Mouse (Mus musculus) kidney, postnatal 25 days (tissue): ENCODE results near the gene Ccnj.

Experiments used
- DNase-seq, 2 experiments: peaks; one replicate each; pipeline ENCODE4 v3.0.0; 2021; ENCODE audit warnings: mixed read lengths in 2 of 2

Gene Ccnj

DNA sequence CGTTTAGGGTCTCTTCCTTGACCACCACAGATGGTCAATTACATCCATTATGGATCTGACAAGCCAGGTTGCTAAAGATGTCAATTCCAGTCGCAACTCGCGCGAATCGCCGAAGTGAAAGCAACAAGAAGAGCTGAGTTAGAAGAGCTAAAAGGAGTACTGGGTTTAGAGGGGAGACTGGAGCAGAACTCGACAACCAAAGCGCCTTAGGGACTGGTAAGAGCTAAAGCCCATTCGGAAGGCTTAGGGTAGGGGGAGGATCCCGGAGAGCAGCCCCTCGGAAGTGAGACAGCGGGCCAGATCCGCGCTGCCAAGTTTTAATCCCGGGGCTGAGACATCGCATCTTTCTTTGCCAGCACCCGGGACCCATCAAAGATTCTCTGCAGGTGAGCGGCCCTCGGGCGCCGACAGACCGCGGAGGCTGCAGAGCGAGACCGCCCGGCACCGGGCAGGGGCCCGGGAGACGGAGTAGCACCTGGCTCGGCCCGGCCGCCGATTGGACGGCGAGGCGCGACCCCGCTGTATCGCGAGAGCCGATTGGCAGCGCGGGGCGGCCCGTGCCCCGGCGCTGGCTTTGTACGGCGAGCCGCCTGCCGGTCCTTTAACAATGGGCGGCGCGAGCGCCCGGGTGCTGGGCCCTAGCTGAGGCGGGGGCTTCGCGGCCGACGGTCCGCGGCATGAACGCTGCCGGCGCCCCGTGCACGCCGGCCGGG, at the start of gene Ccnj:
Ccnj (plus strand) TSS at position 577 of the 713 bp plus-strand sequence.
- peak; percentile 89 to 97 for DNase-seq

DNA sequence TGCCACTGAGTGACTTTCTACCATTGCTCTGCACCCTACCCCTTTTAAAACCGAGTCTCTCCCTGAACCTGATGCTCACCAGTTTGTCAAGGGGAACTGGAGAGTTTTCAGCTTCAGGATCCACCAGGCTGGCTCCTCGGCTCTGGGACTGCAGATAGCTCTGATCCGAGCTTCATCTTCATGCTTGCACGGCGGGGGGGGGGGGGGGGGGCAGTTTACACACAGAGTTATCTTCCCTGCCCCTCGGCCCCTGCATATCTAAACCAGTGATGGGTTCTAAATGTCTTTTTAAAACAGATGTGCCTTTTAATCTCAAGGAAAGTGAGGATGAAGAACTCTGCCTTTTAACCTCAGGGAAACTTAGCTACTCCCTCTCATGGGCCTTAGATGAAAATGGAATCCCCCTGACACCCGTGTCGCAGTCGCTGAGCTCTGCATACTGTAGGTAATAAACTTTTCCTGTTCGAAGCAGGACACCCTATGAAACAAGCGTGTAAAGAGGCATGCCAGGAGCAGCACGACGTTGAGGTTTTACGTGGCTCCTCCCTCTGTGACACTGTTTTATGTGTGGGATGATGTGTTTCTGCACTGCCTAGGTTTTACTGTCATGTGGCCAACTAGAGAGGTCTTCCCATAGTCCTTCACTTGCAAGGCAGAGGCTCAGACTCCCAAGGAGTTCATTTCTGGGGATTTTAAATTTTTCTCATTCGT, 42.9 kb upstream of the Ccnj start:
- DNase-seq: no peak

DNA sequence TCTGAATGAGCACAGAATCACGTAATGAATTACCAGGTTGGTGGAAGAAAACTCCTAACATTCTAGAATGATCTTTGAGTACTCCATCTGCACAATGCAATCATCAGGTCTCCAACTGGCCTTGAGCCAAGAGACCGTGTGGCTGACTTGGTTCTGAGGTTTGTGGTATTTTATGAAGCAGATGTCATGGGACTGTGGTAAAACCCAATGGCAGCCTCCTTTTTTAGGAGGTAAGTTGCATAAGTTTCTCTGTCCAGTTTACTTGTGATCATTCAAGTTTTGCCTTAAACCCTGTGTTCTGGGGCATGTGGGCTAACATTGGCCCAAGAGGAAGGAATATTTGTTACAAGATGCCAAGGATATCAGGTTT, 42.4 kb upstream of the Ccnj start:
- DNase-seq: no peak

DNA sequence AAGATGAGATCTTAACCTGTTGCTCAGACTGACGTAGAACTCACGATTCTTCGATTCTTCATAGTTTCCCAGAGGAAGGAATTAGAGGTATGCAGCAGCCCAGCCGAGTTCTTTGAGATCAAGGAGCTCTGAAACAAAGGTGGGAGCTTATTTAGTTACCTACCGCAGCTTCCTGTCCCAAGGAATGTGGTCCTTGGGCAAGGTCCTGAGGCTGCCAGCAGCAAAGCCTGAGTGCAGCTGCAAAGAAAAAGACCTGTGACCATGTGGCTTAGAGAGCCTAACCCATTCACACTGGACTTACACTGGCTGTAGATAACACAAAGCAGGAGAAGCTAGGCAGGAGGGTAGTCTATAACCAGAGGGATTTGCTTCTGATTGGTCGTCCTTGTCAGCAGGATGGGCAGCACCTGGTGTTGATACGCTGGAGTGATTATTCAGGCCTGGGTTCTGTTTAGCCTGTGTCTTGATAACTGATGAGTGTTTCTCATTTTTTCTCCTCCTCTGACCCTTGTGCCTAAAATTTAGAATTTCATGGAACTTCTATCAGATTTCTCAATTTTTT, 25.8 kb upstream of the Ccnj start:
- no peak for DNase-seq

DNA sequence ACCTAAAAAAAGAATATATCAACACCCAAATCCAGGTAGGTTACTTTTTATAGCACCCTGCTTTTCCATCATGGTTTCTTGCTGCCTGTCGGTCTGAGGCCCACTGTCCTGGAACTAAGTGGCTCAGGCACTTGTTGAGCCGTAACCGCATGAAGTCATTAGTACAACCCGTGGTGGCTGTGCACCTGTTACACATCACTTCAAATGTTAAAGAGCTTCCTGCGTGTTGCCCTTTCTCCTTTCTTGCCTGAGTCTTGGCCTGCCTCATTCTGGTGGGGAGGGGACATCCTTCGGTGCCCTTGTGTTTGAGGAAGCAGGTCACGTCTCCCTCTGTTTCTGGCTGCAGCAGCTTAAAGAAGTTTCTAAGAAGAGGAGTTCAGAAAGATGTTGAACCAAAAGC, 21.2 kb upstream of the Ccnj start:
- no peak for DNase-seq

DNA sequence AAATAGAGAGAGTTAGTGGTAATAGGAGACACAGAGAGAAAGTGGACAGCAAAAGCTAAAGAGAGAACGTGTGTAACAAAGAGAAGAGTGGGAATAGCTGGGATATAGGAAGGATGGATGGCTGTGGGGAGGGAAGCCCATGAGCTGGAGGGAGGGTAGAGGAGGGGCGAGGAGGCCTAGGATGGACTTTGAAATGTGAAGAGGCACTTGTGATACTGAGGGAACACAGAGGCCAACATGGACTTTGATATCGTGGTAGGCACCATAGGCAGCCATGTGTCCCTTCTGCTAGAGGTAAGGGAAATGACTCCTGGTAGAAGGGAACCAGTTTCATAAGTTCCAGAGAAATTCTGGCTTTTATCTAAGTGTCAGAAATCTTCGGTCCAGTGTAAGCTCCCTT, 19.2 kb upstream of the Ccnj start:
- no peak for DNase-seq

DNA sequence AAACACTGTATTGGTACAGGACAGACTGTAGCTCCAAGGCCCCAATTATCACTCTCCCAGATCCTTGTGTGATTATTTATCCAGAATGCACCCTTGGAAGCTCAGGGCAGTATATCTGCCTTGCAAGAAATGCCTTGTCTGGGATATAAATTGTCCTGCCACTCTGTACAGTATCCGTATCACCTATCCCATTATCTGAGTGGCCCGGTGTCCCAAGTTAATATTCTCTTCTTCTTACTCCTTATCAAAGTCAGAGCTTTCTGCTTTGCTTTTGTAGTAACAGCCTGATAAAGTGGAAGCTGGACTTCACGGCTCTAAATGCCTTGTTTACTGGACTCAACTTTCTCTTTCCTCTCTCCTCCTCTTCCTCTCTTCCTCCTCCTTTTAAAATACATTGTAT, 18.3 kb upstream of the Ccnj start:
- no peak for DNase-seq

DNA sequence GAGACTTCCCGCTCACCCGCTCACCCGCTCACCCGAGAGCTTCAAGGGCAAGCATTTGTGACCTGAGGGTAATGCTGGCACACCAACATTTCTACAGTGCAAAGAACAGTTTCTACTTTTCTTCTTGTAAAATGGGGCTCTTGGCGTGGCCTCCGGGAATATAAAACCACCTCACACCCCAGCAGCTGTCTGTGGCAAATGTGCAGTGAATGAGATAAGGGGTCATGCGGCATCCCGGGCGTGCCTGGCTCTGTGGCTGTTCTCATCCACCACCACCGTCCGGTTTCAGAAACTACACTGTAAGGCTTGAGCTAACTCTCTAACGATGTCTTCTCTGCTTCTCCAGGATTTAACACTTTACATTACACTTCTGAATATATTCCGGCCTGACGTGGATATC, 17.7 kb upstream of the Ccnj start:
- no peak for DNase-seq

DNA sequence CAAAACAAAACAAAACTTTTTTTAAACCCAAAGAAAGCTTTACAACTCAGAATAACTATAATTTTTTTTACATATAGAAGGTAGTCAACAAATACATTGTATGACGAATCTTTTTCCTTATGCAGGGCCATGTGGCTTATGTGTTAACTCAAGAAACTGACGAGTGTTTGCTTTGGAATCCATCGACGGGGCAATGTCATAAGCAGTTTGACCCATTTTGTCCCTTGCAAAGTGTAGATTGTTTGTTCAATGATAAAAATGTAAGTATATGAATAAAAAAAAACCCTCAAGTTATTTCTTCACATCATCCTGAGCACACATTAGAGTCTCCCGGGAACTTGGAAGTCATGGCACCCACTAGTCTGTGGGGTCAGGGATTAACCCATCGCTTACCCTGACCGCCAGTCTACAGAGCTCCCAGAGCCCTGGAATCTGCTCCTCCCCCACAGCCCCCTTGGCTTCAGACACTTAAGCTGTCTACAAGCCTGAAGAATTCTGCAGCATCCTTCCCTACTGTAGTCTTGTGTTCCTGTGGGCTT, 15.4 kb upstream of the Ccnj start:
- no peak for DNase-seq

DNA sequence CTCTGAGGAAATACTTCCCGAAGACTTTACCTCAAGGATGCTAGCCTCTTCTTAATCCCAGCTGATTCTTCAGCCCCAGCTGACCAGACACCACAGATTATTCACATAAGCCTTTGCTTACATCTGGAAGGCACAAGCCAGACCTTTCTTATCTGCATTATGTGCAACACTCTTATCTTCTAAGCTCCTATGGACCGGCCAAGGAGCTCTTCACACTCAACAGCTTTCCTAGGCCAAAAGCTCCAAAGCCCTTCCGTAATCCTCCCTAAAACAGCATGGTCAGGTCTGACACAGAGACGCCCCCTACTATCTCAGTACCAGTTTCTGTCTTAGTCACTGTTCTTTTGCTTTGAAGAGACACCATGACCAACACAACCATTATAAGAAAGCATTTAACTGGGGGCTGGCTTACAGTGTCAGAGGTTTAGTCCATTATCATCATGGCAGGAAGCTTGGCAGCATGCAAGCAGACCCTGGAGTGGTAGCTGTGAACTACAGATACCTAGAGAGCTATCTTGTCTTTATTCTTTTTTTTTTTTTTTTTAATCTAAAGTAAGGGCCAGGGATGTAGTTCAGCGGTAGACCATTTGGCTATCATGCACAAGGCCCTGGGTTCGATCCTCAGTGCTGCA, 13.1 kb upstream of the Ccnj start:
- no peak for DNase-seq

DNA sequence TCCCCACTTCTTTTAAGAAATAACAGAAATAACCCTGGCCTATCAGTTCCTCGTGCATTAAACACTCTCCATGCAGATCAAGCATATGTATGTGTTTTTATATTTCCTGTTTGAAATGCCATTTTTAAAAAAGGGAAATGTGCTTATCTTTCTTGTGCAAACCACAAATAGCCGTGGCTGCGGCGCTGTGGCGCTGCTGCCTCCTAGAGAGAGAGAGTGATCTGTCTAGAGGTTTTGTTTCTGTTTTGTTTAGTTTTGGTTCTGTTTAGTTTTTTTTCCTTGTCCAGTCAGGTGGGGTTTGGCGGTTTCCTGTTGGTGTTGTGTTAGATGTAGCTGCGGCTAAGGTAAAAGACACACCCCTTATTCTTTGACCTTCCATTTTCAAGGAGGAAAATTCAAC, 12.3 kb upstream of the Ccnj start:
- no peak for DNase-seq

DNA sequence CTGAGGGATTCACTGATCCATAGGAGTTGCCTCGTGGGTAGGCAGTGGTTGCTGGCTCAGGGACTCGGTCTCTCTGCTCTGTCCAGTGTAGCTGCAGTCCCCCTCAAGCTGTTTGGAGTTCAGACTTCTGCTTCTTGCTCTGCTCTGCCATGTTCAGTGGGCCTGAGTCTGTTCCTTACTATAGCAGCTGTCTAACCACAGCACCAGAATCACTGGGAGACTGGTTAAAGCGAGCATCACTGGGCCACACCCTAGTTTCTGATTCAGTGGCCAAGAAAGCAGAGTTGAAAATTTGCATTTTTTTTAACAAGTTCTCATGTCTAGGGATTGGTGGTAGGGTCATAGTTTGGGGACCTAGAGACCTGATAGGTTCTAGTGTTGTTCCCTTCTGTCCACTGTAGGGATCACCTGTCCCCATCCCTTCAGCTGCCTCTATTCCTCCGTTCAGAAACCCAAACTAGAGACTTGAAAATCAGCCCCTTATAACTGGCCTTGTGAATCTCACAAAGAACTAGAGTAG, 9.7 kb upstream of the Ccnj start:
- DNase-seq: no peak

DNA sequence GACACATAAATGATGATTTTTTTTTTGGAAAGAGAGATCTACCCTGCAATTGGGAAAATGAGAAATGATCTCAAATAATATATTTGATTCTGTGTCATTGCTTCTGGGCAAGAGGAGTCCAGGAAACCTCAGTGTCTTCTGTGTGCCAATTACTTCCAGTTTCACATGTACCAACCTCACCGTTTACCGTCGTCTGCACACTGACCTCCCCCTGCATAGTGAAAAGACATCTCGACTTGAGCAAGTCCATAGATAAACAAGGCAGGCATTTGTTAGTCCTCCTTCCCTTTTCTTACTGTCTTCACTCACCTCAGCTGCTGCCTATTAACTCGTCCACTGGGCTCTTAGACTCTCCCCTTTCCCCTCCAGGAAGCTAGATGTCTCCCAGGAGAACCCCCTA, 5.4 kb upstream of the Ccnj start:
- no peak for DNase-seq

DNA sequence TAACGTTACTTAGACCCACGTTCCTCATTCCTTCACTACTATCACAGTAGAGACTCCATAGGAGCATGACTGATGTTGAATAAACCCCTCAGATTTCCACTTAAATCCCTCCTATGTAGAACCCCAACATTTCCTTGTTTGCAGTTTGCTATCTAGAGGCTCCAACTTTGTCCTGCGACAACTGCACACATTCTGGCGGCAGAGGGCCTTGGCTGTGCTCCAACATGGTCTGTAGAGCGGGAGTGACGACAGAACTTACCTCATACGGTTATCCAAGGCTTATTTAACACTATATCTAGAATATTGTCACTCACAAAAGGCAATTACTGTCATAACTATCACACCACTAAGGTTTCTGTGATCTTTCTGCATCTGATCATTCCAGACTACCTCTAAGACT, 4.3 kb upstream of the Ccnj start:
- no peak for DNase-seq

DNA sequence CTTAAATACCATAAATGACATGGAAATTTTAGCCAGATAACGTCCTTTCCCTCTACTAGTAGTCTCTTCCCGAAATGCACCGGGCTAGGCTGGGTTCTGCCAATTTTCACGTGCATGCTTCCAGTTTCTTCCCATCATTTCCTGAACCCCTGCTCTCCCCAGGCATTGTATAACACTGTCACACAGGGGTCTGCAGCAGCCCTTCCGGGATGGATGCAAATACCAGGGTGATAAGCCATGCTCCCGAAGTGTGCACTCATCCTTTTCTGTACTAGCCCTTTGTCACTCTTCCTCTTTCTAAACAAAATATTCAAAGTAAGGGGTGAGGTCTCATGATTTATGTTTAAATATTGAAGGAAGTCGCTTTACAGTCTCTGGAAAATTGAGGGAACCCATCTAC, 881 bp upstream of the Ccnj start:
- no peak for DNase-seq

DNA sequence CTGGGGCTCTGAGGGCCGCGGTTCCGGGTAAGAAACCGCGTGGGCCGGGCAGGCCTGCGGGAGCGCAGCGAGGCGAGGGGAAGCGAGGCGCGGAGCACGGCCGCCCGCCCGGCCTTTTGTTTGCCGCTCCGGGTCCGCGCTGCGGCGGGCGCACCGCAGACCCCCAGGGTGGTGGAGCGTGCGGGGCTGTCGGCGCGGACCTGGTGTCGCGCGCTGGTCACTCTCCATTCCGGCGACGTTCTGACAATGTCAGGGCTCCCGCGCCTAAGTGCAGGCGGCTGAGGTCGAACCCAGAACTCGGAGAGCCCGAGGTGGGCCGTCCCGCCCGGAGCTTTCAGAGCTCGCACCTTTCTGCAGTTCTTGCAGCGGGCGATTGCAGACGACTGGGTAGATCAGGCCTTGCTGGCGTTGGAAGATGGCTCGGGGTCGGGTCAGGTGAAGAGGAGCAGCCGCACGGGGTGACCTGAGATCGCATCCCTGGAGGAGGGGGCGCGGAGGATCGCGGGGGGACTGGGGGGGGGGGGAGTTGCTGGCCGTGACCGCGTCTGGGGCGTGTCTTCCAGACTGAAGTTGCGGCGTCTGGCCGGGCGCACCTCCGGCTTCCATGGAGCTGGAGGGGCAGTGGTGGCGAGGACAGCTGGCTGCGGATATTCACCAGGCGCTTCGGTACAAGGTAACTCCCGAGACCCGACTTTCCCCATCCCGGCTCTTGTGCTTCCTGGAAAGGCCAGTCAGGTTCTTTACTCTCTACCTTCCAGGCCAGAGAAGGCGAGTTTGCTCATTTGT, 530 bp downstream of the Ccnj start:
- peak; percentile 47 to 69 for DNase-seq

DNA sequence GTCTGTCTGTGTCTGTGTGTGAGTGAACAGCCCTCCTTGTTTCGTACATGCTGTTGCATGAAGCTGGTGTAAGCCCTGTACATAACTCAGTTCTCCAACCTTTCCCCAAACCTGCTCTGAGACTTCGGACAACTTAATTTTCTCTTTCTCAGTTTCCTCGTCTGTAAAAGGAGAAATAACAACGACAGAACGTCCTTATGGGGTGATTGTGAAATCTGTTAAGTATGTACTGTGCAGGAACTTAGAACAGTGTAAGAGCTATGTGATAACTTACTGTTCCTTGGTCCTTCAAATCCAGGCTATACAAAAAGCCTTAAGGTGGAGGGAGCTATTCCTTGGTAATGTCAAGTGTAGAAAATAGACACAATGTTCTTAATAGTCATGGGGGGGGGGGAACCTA, 1.3 kb downstream of the Ccnj start:
- DNase-seq: no peak

DNA sequence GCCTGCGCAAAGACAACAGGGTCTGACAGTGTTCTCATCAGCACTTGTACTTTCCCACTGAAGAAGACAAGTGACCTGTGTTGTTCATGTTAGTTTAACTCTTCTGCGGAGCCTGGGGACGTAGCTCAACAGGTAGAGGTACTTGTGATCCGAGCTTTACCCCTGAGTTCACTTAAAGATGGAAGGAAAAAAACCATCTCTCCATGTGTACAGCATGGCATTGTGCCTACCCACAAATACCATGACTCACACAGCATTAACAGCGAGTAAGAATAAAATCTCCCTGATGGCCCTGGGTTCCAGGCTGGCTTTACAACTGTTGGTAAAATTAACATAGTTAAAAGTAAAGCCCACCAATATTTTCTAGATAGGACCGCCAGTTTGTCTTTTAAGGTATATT, 3.4 kb downstream of the Ccnj start:
- no peak for DNase-seq

DNA sequence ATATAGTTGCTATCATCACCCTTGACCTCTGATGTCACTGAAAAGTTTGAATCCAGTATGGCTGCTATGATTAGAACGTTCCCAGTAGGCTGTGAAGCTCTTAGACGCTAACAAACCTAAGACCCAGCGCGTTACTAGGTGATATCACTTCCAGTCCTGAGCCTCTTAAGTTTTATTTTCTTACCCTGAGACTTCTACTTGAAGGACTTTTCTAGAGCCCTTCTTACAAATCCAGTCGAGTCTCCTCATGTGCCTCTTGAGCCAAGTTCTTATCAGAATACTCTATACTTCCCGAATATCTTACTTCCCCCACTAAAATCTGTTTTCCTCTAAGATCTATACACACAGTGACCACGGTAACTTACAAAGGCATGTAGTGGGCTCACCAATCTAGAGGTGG, 7.1 kb downstream of the Ccnj start:
- no peak for DNase-seq

DNA sequence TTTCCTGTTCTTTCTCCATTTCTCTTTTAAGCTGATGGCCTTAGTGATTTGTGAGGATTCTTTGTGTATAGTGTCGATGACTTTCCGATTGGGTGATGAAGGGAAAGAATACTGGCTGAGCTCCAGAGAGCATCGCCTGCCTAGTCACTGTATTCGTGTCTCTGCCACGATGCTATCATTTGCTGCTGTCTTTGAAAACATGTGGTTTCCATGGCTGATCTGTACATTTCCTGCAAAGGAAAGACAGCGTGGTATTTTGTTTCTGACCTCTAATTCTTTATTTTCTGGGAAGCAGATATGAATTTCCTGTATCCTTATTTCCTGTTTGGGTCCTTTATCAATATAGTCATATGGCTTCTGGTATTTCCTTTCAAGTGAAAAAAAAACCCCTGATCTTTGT, 9.2 kb downstream of the Ccnj start:
- no peak for DNase-seq

DNA sequence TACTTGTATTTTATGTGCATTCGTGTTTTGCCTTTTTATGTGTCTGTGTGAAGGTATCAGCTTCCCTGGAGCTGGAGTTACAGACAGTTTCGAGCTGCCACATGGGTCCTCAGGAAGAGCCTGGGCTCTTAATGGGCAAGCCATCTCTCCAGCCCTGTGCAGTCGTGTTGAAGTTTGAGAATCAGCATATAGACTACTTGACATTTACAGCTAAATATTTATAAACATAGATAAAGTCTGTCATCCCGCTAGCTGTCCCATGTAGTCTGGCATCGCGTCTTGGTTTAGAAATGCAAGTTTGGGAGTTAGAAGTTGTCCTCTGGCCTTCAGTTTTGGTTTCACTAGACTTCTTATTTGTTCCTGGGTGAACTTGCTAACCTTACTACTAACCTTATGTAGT, 10.0 kb downstream of the Ccnj start:
- no peak for DNase-seq

DNA sequence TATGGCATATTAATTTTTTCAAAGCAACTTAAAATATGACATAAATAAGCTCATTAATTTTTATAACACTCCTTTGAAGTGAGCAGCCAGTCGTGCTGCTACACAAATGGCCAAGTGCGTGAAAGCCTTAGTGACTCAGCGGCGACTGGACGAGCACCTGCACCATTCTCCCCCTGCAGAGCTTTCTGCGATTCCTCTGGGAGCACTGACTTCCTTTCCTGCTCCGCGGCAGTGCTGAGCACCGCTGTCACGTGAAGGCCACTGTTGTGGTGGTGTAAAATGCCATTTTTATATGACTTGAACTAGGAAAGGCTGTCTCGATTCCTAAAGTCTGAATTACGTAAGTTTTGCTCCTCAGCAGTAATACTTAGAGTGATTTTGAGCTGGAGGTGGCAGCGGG, 10.5 kb downstream of the Ccnj start:
- no peak for DNase-seq

DNA sequence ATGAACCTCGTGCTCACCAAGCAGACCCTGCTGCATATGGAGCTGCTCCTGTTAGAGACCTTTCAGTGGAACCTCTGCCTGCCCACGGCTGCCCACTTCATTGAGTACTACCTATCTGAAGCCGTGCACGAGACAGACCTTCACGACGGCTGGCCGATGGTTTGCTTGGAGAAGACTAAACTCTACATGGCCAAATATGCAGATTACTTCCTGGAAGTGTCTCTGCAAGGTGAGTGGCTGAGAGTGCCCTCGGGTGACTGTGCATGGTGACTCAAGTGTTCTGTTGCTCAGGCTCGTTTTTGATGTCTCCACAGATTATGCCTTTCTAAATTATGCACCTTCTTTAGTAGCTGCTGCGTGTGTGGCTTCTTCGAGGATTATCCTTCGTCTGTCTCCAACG, 13.7 kb downstream of the Ccnj start:
- DNase-seq: no peak
